Mouse (Mus musculus) embryonic stem cell, embryonic (primary cell): ENCODE measurements at regions not wholly inside any gene's neighbourhood (a gene's known extent, or its start where the extent isn't known, plus 50 kb on each side); places are given as distances from the start of the nearest gene placed in this dataset.
"Not testable (repeated sequence)": the region's sequence is repeated elsewhere in the genome, so short reads cannot be mapped to it uniquely, and the experiment has no call there.

Source experiments
- CTCF ChIA-PET, 4 experiments: fragments of 300-600 bp in 2 of 4; fragments of 350-600 bp in 2 of 4; sonication (Branson Sonifier 250); formaldehyde crosslinking; loops; one replicate each; lab custom pipeline; 2022; ENCODE audit warnings: inconsistent platforms in 2 of 4; lab: Charles Lee
- POLR2A ChIA-PET, 4 experiments: fragments of 300-600 bp in 2 of 4; fragments of 350-600 bp in 2 of 4; sonication (Branson Sonifier 250); formaldehyde crosslinking; loops; one replicate each; lab custom pipeline; 2022; ENCODE audit warnings: antibody characterized with exemption in 4 of 4, inconsistent platforms in 1 of 4; lab: Charles Lee

- POLR2A ChIA-PET: interaction anchor here in 1 of 4 experiments (0.6 kb wide), 1 partner anchor 12 kb away, joined by 4 read pairs; no protein-coding TSS in a partner anchor
- CTCF ChIA-PET: no interaction called here
Measured at GRCm38 (mm10) chr1:79379736-79380135, 60.2 kb downstream of the Scg2 start.

- POLR2A ChIA-PET: no interaction called here
Measured at GRCm38 (mm10) chr1:79374811-79375210, 65.1 kb downstream of the Scg2 start.

GRCm38 (mm10) chr1:79357291-79358045 is 82.5 kb downstream of the Scg2 start:
- ChIA-PET POLR2A (no interaction called here), CTCF (no interaction called here)

More at GRCm38 (mm10) chr1:79374811-79375210, 65.1 kb downstream of the Scg2 start:
- CTCF ChIA-PET: no interaction called here

- CTCF ChIA-PET: no interaction called here
- POLR2A ChIA-PET: no interaction called here
Measured at GRCm38 (mm10) chr1:79346511-79346910, 93.4 kb downstream of the Scg2 start.

GRCm38 (mm10) chr1:79335480-79336114 is 104.3 kb downstream of the Scg2 start:
- ChIA-PET POLR2A (no interaction called here), CTCF (no interaction called here)

- ChIA-PET CTCF (interaction anchor here in 1 of 4 experiments (0.6 kb wide), 1 partner anchor 366 kb away, joined by 3 read pairs; no protein-coding TSS in a partner anchor), POLR2A (no interaction called here)
Measured at GRCm38 (mm10) chr1:79317194-79317593, 122.7 kb downstream of the Scg2 start.

GRCm38 (mm10) chr1:79314774-79315173 is 125.1 kb downstream of the Scg2 start:
- CTCF ChIA-PET: no interaction called here
- POLR2A ChIA-PET: interaction anchor here in 1 of 4 experiments (0.5 kb wide), 1 partner anchor 436 kb away, joined by 3 read pairs; no protein-coding TSS in a partner anchor

- CTCF ChIA-PET: no interaction called here
Measured at GRCm38 (mm10) chr1:79312153-79312552, 127.8 kb downstream of the Scg2 start.

GRCm38 (mm10) chr1:79303602-79304001 is 136.3 kb downstream of the Scg2 start:
- POLR2A ChIA-PET: no interaction called here
- CTCF ChIA-PET: no interaction called here

More at GRCm38 (mm10) chr1:79312153-79312552, 127.8 kb downstream of the Scg2 start:
- POLR2A ChIA-PET: no interaction called here

GRCm38 (mm10) chr1:79299639-79300038 is 140.3 kb downstream of the Scg2 start:
- POLR2A ChIA-PET: interaction anchor here in 1 of 4 experiments (0.6 kb wide), 1 partner anchor 553 kb away, joined by 5 read pairs; no protein-coding TSS in a partner anchor

GRCm38 (mm10) chr1:79259726-79260125 is 180.2 kb downstream of the Scg2 start:
- CTCF ChIA-PET: no interaction called here
- POLR2A ChIA-PET: no interaction called here

More at GRCm38 (mm10) chr1:79299639-79300038, 140.3 kb downstream of the Scg2 start:
- CTCF ChIA-PET: no interaction called here

- ChIA-PET CTCF (no interaction called here), POLR2A (no interaction called here)
Measured at GRCm38 (mm10) chr1:79212970-79213369, 226.9 kb downstream of the Scg2 start.

GRCm38 (mm10) chr1:79212471-79212870 is 227.4 kb downstream of the Scg2 start:
- POLR2A ChIA-PET: no interaction called here

GRCm38 (mm10) chr1:79211981-79212380 is 227.9 kb downstream of the Scg2 start:
- CTCF ChIA-PET: not testable (repeated sequence)

More at GRCm38 (mm10) chr1:79212471-79212870, 227.4 kb downstream of the Scg2 start:
- CTCF ChIA-PET: no interaction called here

GRCm38 (mm10) chr1:79207207-79207606 is 232.7 kb downstream of the Scg2 start:
- POLR2A ChIA-PET: no interaction called here
- CTCF ChIA-PET: no interaction called here

More at GRCm38 (mm10) chr1:79211981-79212380, 227.9 kb downstream of the Scg2 start:
- POLR2A ChIA-PET: not testable (repeated sequence)

- ChIA-PET POLR2A (no interaction called here), CTCF (no interaction called here)
Measured at GRCm38 (mm10) chr1:79197682-79198081, 242.2 kb downstream of the Scg2 start.

- ChIA-PET POLR2A (no interaction called here), CTCF (no interaction called here)
Measured at GRCm38 (mm10) chr1:79191031-79191430, 248.9 kb downstream of the Scg2 start.

- ChIA-PET CTCF (no interaction called here), POLR2A (no interaction called here)
Measured at GRCm38 (mm10) chr1:79183534-79184411, 256.1 kb downstream of the Scg2 start.

GRCm38 (mm10) chr1:79144113-79144512 is 295.8 kb downstream of the Scg2 start:
- POLR2A ChIA-PET: no interaction called here
- CTCF ChIA-PET: no interaction called here
